Mouse (Mus musculus) heart, embryonic 15.5 days (tissue): ENCODE results near the gene BC052040. TPM values are rescaled to one million over a fixed set of nuclear protein-coding genes. Genes with fewer than 3 reads are reported as not detected.

Source experiments
- ATAC-seq: fragments of 200-750 bp; cut with Nextera tagmentation; replicated peaks from 2 replicates; pipeline ENCODE4 v1.8.0; 2017; ENCODE audit warnings: low read depth, moderate TSS enrichment; ENCODE audit not compliant: insufficient number of reproducible peaks, insufficient read depth, low FRiP score
- H3K27ac ChIP-seq: fragments of 300-500 bp; sonication (generic); 2 replicates; pipeline ENCODE4 v1.5.1; 2015; ENCODE audit warnings: mild to moderate bottlenecking, inconsistent platforms
- H3K27me3 ChIP-seq: fragments of 300-500 bp; sonication (generic); 2 replicates; pipeline ENCODE4 v1.6.1; 2015; ENCODE audit warnings: inconsistent platforms
- H3K36me3 ChIP-seq: fragments of 300-500 bp; sonication (generic); 2 replicates; pipeline ENCODE4 v1.6.1; 2015; ENCODE audit warnings: mild to moderate bottlenecking, inconsistent platforms
- H3K4me1 ChIP-seq: fragments of 300-500 bp; sonication (generic); replicated peaks from 2 replicates; pipeline ENCODE4 v1.6.1; 2015; ENCODE audit warnings: inconsistent platforms
- H3K4me2 ChIP-seq: fragments of 300-500 bp; sonication (generic); 2 replicates; pipeline ENCODE4 v1.6.1; 2015; ENCODE audit warnings: inconsistent platforms, mild to moderate bottlenecking, moderate library complexity
- H3K4me3 ChIP-seq: fragments of 300-500 bp; sonication (generic); 2 replicates; pipeline ENCODE4 v1.5.1; 2015; ENCODE audit warnings: mild to moderate bottlenecking, inconsistent platforms
- H3K9ac ChIP-seq: fragments of 300-500 bp; sonication (generic); 2 replicates; pipeline ENCODE4 v1.6.1; 2015; ENCODE audit warnings: mild to moderate bottlenecking, inconsistent platforms
- H3K9me3 ChIP-seq: fragments of 300-500 bp; sonication (generic); replicated peaks from 2 replicates; pipeline ENCODE4 v1.6.1; 2016; ENCODE audit warnings: inconsistent platforms
- WGBS: fragments of 180-500 bp; shearing (Covaris S2); methylation state at CpG from one replicate; pipeline ENCODE4 v1.1.7; 2015; ENCODE audit warnings: mixed read lengths; 5-methylcytosine and 5-hydroxymethylcytosine counted together
- polyA plus RNA-seq: library from polyadenylated mRNA; unstranded; fragments of >200 nt; fragmentation: Nextera tagmentation; extraction: Ambion mirVana; gene quantifications from 2 replicates; pipeline ENCODE4 v1.2.1, GENCODE M21; 2015

The BC052040 gene
- polyA plus RNA-seq, 1 experiment from 2014 or later: 9.8 TPM

DNA sequence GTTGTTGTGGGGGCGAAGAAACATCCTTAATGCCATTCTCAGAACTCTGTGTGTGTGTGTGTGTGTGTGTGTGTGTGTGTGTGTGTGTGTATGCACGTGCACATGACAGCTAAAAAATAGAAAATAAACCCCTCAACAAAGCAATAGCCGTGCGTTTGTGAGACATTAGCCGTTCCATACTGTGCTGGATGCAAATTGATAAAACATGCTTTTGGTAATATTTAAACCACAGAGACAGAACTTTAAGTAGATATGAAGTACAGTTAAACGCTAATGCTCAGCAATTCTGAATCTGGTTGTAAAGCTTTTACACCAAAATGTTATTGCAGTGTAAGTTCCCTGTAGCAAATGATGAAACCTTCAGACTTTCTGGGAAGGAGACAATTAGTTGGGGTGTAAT is 22.6 kb downstream of the BC052040 start:
- Histone ChIP-seq H3K36me3 (no peaks in the 10 kb centered on the region), H3K9me3 (no peaks in the 10 kb centered on the region), H3K4me3 (no peak overlapping the region), H3K27ac (no peak overlapping the region), H3K4me1 (peaks cover 10% of the 10 kb centered on the region), H3K4me2 (no peak overlapping the region), H3K9ac (no peak overlapping the region), H3K27me3 (no peaks in the 10 kb centered on the region)
- no peak for ATAC-seq
- 87% methylated on average over 6 of the region's 6 CpGs for WGBS

DNA sequence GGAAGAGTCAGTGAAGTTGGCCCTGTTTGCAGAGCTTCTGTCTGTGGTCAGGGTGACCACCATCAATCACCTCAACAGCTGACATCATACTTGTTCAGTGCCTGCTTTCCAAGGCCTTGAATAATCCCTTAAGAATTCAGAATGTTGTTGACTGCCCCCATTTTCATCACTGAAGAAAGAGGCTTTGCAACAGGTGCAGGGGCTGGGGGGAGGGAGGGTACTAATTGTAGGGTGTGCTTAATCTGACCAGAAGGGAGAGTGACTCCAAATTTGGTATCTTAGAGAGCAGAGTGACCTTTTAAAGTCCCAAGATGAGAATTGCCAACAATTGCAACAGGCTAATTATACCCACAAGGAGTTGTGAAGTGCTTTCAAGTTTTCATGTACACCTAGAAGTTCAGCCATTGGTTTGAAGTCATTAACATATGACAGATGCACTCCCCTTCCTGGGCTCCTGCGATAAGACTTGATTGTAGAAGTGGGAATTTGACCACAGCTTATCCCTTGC is 24.4 kb downstream of the BC052040 start:
- 0 out of 2 replicates have a peak, but pooled peaks have one; percentile 60 for ATAC-seq
- Histone ChIP-seq H3K9ac (no peak overlapping the region), H3K4me1 (peaks cover 13% of the 10 kb centered on the region), H3K27ac (peak overlapping the region; percentile 37; the same call in 1 of the 2 replicates), H3K4me2 (no peak overlapping the region), H3K27me3 (no peaks in the 10 kb centered on the region), H3K4me3 (no peak overlapping the region), H3K36me3 (no peaks in the 10 kb centered on the region), H3K9me3 (no peaks in the 10 kb centered on the region)
- WGBS: 32% methylated on average over 1 of the region's 1 CpGs

DNA sequence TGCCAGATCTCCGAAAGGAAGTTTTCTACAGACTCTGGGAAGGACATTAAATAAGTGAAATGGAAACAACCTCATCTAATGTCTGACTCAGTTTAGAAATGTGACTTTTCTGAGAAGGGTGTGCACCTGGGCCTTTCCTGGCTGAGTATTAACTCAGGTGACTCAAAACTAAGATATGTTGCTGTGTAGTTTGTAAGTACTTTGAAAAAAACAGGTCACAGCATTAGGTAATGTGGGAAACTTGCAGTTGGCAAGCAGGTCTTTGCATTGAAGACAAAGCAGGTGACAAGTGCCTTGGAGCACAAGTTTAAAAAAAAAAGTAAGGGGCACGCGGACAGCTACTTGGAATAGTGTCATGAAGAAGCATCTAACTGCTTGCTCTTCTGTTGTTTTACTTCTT is 27.5 kb downstream of the BC052040 start:
- H3K36me3 ChIP-seq: no peaks in the 10 kb centered on the region
- no peak overlapping the region for H3K27ac ChIP-seq
- no peaks in the 10 kb centered on the region for H3K27me3 ChIP-seq
- 84% methylated on average over 3 of the region's 3 CpGs for WGBS
- peaks cover 9% of the 10 kb centered on the region; the same call in 1 of the 2 replicates for H3K4me1 ChIP-seq
- H3K9me3 ChIP-seq: no peaks in the 10 kb centered on the region
- no peak for ATAC-seq
- no peak overlapping the region for H3K4me2 ChIP-seq
- H3K4me3 ChIP-seq: no peak overlapping the region
- no peak overlapping the region for H3K9ac ChIP-seq

DNA sequence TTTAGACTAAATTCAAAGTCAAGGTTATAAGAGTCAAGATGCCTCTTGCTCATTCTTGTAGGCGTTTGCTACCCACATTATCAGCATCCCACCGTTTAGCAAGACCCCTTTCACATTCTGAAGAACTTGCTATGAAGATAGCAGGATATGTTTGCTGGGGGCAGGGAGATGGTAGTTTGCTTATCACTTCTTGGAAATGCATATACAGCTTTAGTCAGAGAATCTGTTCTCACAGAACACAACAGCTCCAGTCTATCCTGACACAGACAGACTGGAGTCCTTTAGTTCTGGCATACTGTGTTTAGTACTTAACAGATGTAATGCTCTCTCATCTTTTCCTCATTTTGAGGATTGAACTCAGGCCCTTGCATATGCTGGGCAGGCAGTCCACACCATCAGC is 28.6 kb downstream of the BC052040 start:
- Histone ChIP-seq H3K27ac (no peak overlapping the region), H3K36me3 (no peaks in the 10 kb centered on the region), H3K9me3 (no peaks in the 10 kb centered on the region), H3K4me1 (peaks cover 9% of the 10 kb centered on the region; the same call in 1 of the 2 replicates), H3K27me3 (no peaks in the 10 kb centered on the region), H3K4me3 (no peak overlapping the region), H3K4me2 (no peak overlapping the region), H3K9ac (no peak overlapping the region)
- ATAC-seq: no peak
- 51% methylated on average over 2 of the region's 2 CpGs for WGBS

DNA sequence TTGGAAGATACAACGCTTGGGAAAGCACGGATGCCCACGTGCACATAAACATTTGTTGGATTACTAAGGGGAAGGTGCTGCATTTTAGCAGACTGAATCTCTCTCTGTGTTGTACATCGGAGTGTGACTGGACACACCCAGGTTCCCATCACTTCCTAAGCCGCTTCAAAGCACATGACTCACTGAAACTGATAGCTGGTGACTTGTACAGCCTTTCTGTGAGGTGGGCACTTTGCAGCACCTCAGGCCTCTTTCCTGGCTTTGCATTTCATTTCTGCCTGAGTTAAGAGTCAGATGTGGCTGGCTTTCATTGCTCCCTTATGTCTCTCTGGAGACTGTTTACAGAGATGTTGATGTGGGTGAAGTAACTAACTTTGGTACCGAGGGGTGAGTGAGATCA is 29.0 kb downstream of the BC052040 start:
- no peak overlapping the region for H3K9ac ChIP-seq
- no peak overlapping the region for H3K4me3 ChIP-seq
- H3K36me3 ChIP-seq: no peaks in the 10 kb centered on the region
- WGBS: 77% methylated on average over 6 of the region's 6 CpGs
- H3K27me3 ChIP-seq: no peaks in the 10 kb centered on the region
- peaks cover 9% of the 10 kb centered on the region; the same call in 1 of the 2 replicates for H3K4me1 ChIP-seq
- no peaks in the 10 kb centered on the region for H3K9me3 ChIP-seq
- ATAC-seq: no peak
- no peak overlapping the region for H3K4me2 ChIP-seq
- no peak overlapping the region for H3K27ac ChIP-seq

DNA sequence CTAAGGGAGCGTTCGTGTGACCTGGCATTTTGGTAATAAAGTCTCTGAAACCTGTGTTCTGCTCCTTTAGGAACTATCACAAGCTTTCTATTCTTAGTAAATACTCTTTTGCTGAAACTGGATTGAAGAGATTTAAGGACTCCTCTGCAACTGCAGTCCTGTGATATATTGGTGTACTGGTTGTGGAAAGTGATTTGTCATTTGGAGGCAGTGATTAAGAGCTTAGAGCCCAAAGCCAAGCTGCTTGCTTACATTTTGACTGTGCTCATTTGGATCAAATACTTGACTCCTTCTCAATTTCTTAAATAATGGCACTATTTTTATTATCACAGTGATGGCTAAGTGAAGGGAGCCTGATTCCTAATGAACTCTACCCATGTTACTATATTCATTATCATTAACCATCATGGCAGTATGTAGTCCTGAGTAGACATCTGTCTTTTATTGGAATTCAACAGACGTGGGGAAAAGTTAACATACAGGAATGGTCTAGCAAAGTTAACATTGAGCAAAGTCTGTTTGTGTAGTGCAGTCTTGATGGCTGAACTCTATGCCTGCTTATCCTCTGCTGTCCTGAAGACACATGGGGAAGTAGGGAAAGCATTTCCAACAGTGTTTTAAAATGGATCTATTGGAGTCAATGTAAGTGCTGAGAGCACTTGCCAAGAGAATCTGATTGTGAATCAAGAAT is 32.5 kb downstream of the BC052040 start:
- Histone ChIP-seq H3K4me3 (no peak overlapping the region), H3K36me3 (no peaks in the 10 kb centered on the region), H3K4me2 (no peak overlapping the region), H3K4me1 (0 out of 2 replicates have a peak, but pooled peaks cover 4% of the 10 kb centered on the region), H3K27me3 (no peaks in the 10 kb centered on the region), H3K27ac (no peak overlapping the region), H3K9ac (no peak overlapping the region), H3K9me3 (no peaks in the 10 kb centered on the region)
- WGBS: 85% methylated on average over 3 of the region's 3 CpGs
- ATAC-seq: no peak

DNA sequence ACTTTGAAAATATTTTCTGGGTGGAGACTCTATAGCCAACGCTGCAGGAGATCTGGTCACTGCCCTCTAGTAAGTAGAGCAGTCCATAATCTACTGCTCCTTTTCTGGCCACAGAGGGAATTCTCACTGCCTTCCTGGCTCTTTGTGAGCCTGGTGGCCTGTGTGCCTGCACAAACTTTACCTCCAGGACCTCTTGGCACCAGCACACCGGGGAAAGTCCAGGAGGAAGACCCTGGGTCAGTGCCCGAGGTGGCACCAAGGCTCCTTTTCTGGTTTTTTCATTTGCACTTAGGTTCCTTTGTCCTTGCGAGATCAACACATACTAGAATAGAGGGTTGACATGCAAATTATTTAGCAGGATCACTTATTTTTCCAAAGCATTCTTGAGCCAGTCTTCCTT is 47.0 kb downstream of the BC052040 start:
- no peaks in the 10 kb centered on the region for H3K4me1 ChIP-seq
- H3K36me3 ChIP-seq: no peaks in the 10 kb centered on the region
- H3K9me3 ChIP-seq: no peaks in the 10 kb centered on the region
- 83% methylated on average over 4 of the region's 4 CpGs for WGBS
- no peak overlapping the region for H3K4me3 ChIP-seq
- no peak overlapping the region for H3K4me2 ChIP-seq
- ATAC-seq: no peak
- no peaks in the 10 kb centered on the region for H3K27me3 ChIP-seq
- H3K27ac ChIP-seq: no peak overlapping the region
- no peak overlapping the region for H3K9ac ChIP-seq

DNA sequence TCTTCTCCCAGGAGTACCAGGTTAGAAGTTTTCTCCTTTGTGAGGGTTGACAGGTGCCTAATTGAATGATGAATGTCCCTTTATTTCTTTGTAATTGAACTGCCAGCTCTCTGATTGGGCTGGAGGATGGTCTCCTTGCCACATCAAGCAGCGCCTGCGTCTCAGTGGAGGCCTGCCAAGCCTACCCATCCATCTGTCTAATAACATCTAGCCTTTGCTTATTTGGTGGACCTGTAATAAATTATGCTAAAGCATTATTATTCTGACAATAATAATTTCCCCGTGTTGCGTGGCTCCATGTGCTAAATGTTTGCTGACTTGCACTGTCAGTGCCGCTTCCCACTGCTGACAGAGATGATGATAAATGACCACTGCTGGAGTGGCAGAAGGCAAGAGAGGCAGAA is 49.5 kb downstream of the BC052040 start:
- H3K9me3 ChIP-seq: no peaks in the 10 kb centered on the region
- 0 out of 2 replicates have a peak, but pooled peaks cover 3% of the 10 kb centered on the region for H3K36me3 ChIP-seq
- WGBS: 68% methylated on average over 5 of the region's 5 CpGs
- no peak overlapping the region for H3K9ac ChIP-seq
- no peak overlapping the region for H3K27ac ChIP-seq
- H3K27me3 ChIP-seq: no peaks in the 10 kb centered on the region
- ATAC-seq: no peak
- H3K4me2 ChIP-seq: no peak overlapping the region
- H3K4me3 ChIP-seq: no peak overlapping the region
- H3K4me1 ChIP-seq: no peaks in the 10 kb centered on the region

DNA sequence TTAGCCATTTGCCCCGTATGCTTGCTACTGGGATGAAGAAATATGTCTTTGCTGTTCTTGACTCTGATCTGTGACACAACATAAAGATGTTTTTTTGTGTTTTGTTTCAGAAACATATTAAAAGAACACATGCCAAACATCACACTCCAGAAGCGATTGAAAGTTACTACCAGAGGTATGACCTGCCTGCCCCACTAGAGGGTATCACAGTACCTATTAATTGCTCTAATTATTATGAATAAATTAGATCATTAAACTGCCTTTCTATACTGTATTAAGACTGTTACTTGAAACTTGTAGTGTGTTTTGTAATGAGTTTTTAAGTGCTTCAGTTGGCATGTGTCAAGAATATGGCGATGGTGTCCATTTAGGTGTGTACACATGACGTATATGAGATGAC is 50.3 kb downstream of the BC052040 start:
- WGBS: 90% methylated on average over 4 of the region's 4 CpGs

DNA sequence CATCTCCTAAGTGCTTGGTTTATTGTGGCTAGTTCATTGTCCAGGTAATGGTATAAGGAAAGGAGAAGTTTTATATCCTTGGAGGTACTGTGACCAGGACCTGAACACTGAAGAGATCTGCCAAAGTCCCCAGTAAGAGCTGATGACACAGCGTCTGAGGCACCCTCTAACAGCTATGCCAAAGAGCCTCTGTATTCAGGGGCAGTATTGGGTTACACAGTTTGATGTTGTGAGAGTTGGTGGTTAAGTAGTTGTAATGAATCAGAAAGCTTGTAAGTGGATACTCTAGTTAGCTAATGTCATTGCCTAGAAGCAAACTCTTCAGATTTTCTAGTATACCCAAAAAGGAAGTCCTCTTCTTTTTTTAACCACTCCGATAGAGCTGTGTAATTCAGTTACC is 68.7 kb downstream of the BC052040 start:
- WGBS: 76% methylated on average over 2 of the region's 2 CpGs
- ATAC-seq: no peak
- no peaks in the 10 kb centered on the region for H3K9me3 ChIP-seq
- H3K27me3 ChIP-seq: no peaks in the 10 kb centered on the region
- H3K9ac ChIP-seq: no peak overlapping the region
- no peak overlapping the region for H3K4me3 ChIP-seq
- H3K27ac ChIP-seq: no peak overlapping the region
- H3K36me3 ChIP-seq: no peaks in the 10 kb centered on the region
- H3K4me2 ChIP-seq: no peak overlapping the region
- H3K4me1 ChIP-seq: no peaks in the 10 kb centered on the region

More for the DNA sequence above, 50.3 kb downstream of the BC052040 start:
- Histone ChIP-seq H3K9me3 (no peaks in the 10 kb centered on the region), H3K9ac (no peak overlapping the region), H3K4me3 (no peak overlapping the region), H3K4me2 (no peak overlapping the region), H3K4me1 (no peaks in the 10 kb centered on the region), H3K27ac (no peak overlapping the region), H3K27me3 (no peaks in the 10 kb centered on the region), H3K36me3 (0 out of 2 replicates have a peak, but pooled peaks cover 3% of the 10 kb centered on the region)
- no peak for ATAC-seq

DNA sequence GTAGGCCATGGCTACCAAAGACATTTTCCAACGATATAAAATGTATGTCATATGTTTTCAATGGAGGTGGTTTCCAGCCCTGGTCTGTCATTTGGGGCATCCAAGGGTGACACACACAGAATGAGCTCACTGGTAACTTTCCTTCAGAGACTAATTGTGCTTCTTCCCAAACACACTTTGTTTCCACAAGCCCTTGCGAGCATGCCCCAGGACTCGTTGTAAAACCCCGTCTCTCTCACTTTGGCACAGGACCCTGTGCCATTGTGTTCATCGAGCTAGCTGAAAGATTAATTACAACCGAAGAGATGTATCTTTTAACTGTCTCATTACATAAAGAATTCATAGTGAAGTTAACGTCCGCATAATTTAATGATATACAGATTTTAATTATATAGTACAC is 78.2 kb downstream of the BC052040 start:
- H3K9me3 ChIP-seq: no peaks in the 10 kb centered on the region

More for the DNA sequence above, 78.2 kb downstream of the BC052040 start:
- Histone ChIP-seq H3K27ac (no peak overlapping the region), H3K27me3 (no peaks in the 10 kb centered on the region), H3K36me3 (no peaks in the 10 kb centered on the region), H3K4me1 (no peaks in the 10 kb centered on the region), H3K4me2 (no peak overlapping the region), H3K4me3 (no peak overlapping the region), H3K9ac (no peak overlapping the region)
- no peak for ATAC-seq
- 89% methylated on average over 8 of the region's 8 CpGs for WGBS
